Mouse (Mus musculus) embryonic facial prominence, embryonic 14.5 days (tissue): ENCODE data around the gene Map2k7. TPM values are rescaled to one million over a fixed set of nuclear protein-coding genes. Genes with fewer than 3 reads are reported as not detected.
A peak's percentile ranks its signal among the peaks of the same experiment; 100 is the strongest.

Source experiments
- ATAC-seq: fragments of 200-750 bp; cut with Nextera tagmentation; 2 replicates; pipeline ENCODE4 v1.8.0; 2017; ENCODE audit warnings: low read depth, moderate number of reproducible peaks, moderate TSS enrichment
- DNase-seq: peaks from one replicate; pipeline ENCODE4 v3.0.0-alpha.2; 2015; ENCODE audit warnings: low spot score
- H3K27ac ChIP-seq: fragments of 300-500 bp; sonication (generic); replicated peaks from 2 replicates; pipeline ENCODE4 v1.5.1; 2014; ENCODE audit warnings: low read depth, mild to moderate bottlenecking, low read length, moderate library complexity
- H3K27me3 ChIP-seq: fragments of 300-500 bp; sonication (generic); replicated peaks from 2 replicates; pipeline ENCODE4 v1.6.1; 2014; ENCODE audit warnings: low read length; ENCODE audit not compliant: control insufficient read depth, insufficient read depth
- H3K36me3 ChIP-seq: fragments of 300-500 bp; sonication (generic); 2 replicates; pipeline ENCODE4 v1.6.1; 2014; ENCODE audit warnings: low read length, mixed read lengths; ENCODE audit not compliant: control insufficient read depth, insufficient read depth
- H3K4me1 ChIP-seq: fragments of 300-500 bp; sonication (generic); 2 replicates; pipeline ENCODE4 v1.6.1; 2014; ENCODE audit warnings: antibody characterized with exemption, low read length; ENCODE audit not compliant: control insufficient read depth, insufficient read depth
- H3K4me2 ChIP-seq: fragments of 300-500 bp; sonication (generic); 2 replicates; pipeline ENCODE4 v1.6.1; 2014; ENCODE audit warnings: low read depth, mild to moderate bottlenecking, low read length, moderate library complexity, mixed read lengths
- H3K4me3 ChIP-seq: fragments of 300-500 bp; sonication (generic); 2 replicates; pipeline ENCODE4 v1.5.1; 2014; ENCODE audit warnings: low read depth, mild to moderate bottlenecking, low read length
- H3K9ac ChIP-seq: fragments of 300-500 bp; sonication (generic); 2 replicates; pipeline ENCODE4 v1.6.1; 2014; ENCODE audit warnings: low read depth, mild to moderate bottlenecking, low read length, moderate library complexity, mixed read lengths
- H3K9me3 ChIP-seq: fragments of 300-500 bp; sonication (generic); 2 replicates; pipeline ENCODE4 v1.6.1; 2016; ENCODE audit warnings: low read length; ENCODE audit not compliant: control insufficient read depth
- WGBS: fragments of 180-500 bp; shearing (Covaris S2); extraction: QIAGEN DNeasy Blood & Tissue Kit; methylation state at CpG from one replicate; pipeline ENCODE4 v1.1.7; 2014; 5-methylcytosine and 5-hydroxymethylcytosine counted together
- polyA plus RNA-seq: library from polyadenylated mRNA; unstranded; fragments of >200 nt; fragmentation: Nextera tagmentation; extraction: Ambion mirVana; gene quantifications from 2 replicates; pipeline ENCODE4 v1.2.1, GENCODE M21; 2014

The Map2k7 gene
- polyA plus RNA-seq, 1 experiment from 2014 or later, result 18.1 TPM

DNA sequence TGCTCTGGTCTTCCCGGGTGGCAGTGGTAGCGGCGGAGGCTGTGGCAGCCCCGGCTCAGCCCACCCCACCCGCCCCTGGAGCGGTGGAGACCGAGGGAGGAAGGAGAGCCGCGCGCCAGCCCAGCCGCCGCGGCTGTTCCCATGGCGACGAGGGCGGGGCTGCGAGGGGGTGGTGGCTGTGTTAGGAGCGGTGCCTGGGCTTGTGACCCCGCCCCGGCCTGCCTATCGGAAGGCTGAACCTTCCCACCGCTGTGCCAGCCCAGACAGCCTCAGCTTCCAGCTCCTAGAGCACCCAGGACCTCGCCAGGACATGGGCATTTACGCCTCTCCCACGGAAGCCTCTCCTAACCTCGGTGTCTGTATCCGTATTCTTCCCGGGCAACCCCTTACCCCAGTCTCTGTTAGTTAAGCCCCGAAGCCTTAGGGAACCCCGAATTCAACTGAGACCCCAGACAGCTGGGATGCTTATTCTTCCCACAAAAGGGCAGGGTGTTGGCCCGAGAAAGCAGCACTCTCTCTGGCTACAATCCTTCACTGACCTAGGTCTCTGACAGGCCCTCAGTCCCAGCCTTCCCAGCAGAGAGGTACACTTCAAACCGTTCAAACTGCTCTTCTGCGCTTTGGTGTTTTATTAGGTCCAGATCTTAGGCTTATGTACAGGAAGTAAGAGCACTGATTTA lies 20.7 kb downstream of the Map2k7 start, which contains the start of gene Ctxn1:
TSS of gene Ctxn1 (minus strand) at position 150 of the 680 bp plus-strand sequence.
- Histone ChIP-seq H3K36me3 (peaks cover 77% of the 10 kb centered on the region), H3K4me2 (peak within 1 kb of the TSS; percentile 75), H3K27ac (peak within 1 kb of the TSS; percentile 86), H3K27me3 (no peaks in the 10 kb centered on the region), H3K4me3 (peak within 1 kb of the TSS; percentile 78), H3K9me3 (no peaks in the 10 kb centered on the region), H3K9ac (peak within 1 kb of the TSS; percentile 82), H3K4me1 (peaks cover 7% of the 10 kb centered on the region; the same call in 1 of the 2 replicates)
- ATAC-seq (peak; percentile 94), DNase-seq (peak; percentile 96)
- 10% methylated on average over 15 of the region's 33 CpGs for WGBS

DNA sequence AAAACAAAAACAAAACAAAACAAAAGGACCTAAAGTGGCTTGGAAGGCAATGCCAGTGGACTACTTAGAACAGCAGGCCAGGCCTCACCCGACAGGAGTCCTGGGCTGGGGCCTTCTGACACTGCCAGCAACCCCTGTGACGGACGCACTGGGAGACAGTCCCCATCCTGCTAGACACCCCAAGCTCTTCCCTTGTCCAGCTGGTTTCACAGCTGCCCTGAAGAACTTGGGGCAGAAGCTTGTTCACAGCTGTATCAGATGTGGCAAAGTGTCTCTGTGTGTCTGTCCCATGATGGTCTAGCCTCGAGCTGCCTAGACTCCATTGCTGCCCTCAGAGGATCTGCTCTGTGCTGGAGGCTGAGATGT lies 21.2 kb downstream of the Map2k7 start:
- Histone ChIP-seq H3K27ac (peak overlapping the region; percentile 65; the same call in 1 of the 2 replicates), H3K4me2 (peak overlapping the region; percentile 75; the same call in 1 of the 2 replicates), H3K9ac (peak overlapping the region; percentile 82; the same call in 1 of the 2 replicates)

DNA sequence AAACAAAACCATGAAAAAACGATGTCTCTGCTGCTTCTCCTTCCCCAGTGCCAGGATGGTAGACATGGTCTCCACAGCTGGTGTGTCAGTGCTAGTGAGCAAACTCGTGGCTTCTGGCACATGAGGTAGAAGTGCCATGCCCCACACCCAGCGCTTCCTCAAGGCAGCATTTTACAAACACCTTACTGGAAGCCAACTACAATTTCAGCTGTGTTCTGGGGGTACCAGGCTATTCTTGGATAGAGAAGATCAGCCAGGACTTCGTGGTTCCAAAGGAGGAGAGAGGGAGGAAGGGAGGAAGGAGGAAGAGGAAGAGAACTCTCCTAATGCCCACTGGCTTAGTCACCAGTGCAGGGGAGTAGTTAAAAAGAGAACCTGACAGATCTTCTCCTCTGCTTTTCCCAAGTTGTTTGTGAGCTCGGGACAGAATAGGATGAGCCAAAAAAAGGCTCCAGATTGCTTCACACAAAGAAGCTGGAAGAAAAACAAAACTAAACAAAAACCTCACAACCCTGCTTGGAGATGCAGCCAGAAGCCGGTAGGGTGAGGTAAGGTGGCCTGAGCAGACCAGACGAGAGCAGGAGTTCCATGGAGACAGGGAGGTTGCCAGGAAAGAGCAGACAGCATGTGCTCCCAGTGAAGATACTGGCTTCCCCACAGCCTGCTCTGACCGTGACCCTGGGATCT lies 24.7 kb downstream of the Map2k7 start:
- H3K4me2 ChIP-seq, result no peak overlapping the region
- H3K36me3 ChIP-seq, result peaks cover 84% of the 10 kb centered on the region
- ATAC-seq, result no peak
- H3K4me3 ChIP-seq, result no peak overlapping the region
- no peak for DNase-seq
- no peaks in the 10 kb centered on the region for H3K9me3 ChIP-seq
- H3K27me3 ChIP-seq, result no peaks in the 10 kb centered on the region
- no peak overlapping the region for H3K27ac ChIP-seq
- 0 out of 2 replicates have a peak, but pooled peaks cover 4% of the 10 kb centered on the region for H3K4me1 ChIP-seq
- no peak overlapping the region for H3K9ac ChIP-seq
- WGBS, result 86% methylated on average over 8 of the region's 8 CpGs

More for the DNA sequence above, 21.2 kb downstream of the Map2k7 start:
- Histone ChIP-seq H3K27me3 (no peaks in the 10 kb centered on the region), H3K9me3 (no peaks in the 10 kb centered on the region), H3K36me3 (peaks cover 75% of the 10 kb centered on the region), H3K4me3 (no peak overlapping the region), H3K4me1 (peaks cover 7% of the 10 kb centered on the region; the same call in 1 of the 2 replicates)
- no peak for DNase-seq
- no peak for ATAC-seq
- WGBS, result 77% methylated on average over 4 of the region's 4 CpGs

DNA sequence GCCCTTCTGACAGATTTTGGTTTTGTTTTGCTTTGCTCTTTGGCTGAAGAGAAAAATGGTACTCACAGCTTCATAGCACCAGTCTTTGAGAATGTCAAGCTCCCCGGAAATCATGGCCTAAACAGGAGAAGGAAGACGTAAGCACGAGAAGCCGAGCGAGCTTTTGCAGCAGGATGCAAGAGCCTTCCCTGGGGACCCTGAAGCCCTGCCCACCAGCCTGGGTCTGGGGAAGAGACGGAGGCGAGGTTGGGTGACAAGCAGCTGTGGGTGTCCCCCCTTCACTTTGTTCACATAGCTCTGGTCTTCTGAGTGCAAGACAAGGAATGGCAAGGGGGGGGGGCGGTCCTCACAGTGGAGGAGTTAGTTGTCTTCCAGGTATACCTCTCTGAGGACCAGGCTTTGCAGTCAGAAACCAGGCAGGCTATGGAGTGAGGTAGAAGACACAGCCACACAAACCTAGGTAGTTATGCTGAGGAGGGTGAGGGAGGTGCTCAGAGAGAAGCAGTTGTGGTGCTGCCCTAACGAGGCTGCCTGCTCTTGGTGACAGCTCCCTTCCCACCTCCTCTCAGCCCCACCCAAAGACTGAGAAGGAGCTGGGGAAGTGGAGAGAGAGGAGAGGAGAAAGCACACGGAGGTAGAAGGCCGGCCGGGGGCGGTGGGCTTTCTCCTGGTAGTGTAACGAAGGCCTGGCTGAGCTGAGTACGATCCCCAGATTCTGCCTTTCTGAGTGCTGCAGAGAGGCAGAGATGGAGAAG lies 26.8 kb downstream of the Map2k7 start:
- no peaks in the 10 kb centered on the region for H3K9me3 ChIP-seq
- H3K27ac ChIP-seq, result no peak overlapping the region
- H3K4me1 ChIP-seq, result no peaks in the 10 kb centered on the region
- DNase-seq (no peak), ATAC-seq (no peak)
- no peak overlapping the region for H3K9ac ChIP-seq
- H3K4me2 ChIP-seq, result no peak overlapping the region
- 94% methylated on average over 14 of the region's 15 CpGs for WGBS
- peaks cover 97% of the 10 kb centered on the region for H3K36me3 ChIP-seq
- no peaks in the 10 kb centered on the region for H3K27me3 ChIP-seq
- no peak overlapping the region for H3K4me3 ChIP-seq

DNA sequence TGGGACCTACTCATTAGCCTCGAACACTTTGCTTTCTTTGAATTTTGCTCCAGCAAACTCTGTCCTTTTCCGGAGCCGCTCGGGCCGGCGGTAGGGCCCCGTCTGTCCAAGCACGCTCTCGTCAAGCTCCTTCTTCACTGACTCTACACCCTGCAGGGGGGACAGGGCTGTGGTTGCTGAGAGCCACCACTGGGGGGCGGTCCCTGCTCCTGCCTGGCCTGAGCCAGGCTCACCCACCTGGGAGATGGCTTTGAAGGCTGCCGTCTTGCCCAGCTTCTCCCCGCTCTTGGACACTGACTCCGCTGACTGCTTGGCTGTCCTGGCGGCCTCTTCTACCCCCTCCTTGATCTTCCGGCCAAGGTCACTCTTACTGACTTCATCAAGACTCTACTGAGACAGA lies 29.1 kb downstream of the Map2k7 start:
- Histone ChIP-seq H3K27ac (no peak overlapping the region), H3K4me1 (no peaks in the 10 kb centered on the region), H3K9ac (no peak overlapping the region), H3K9me3 (no peaks in the 10 kb centered on the region), H3K27me3 (no peaks in the 10 kb centered on the region), H3K36me3 (peaks cover 90% of the 10 kb centered on the region), H3K4me2 (no peak overlapping the region), H3K4me3 (no peak overlapping the region)
- DNase-seq, result no peak
- 78% methylated on average over 15 of the region's 15 CpGs for WGBS
- ATAC-seq, result peak; percentile 58; the same call in 1 of the 2 replicates

DNA sequence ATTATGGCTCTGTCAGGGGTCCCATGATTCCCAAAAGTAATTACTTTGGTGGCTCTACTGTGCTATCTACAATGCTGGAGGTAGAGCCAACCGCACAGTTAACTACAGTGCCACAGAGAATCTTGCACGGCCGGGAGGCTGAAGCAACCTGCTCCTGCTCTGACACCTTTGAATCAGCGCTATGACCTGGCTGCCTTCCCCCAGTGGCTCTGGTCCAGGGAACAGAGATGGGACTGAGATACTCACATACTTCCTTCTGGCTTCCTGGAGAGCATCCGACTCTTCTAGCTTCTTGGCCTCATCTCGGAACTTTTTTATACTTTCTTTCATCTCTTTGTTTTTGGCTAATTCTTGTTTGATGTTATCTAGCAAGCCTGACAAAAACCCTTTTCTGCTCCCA lies 31.1 kb downstream of the Map2k7 start:
- no peak for DNase-seq
- Histone ChIP-seq H3K27ac (no peak overlapping the region), H3K4me3 (no peak overlapping the region), H3K9ac (no peak overlapping the region), H3K4me2 (no peak overlapping the region), H3K36me3 (peaks cover 83% of the 10 kb centered on the region), H3K4me1 (no peaks in the 10 kb centered on the region; the same call in 1 of the 2 replicates), H3K9me3 (no peaks in the 10 kb centered on the region), H3K27me3 (no peaks in the 10 kb centered on the region)
- 90% methylated on average over 6 of the region's 6 CpGs for WGBS
- no peak for ATAC-seq

DNA sequence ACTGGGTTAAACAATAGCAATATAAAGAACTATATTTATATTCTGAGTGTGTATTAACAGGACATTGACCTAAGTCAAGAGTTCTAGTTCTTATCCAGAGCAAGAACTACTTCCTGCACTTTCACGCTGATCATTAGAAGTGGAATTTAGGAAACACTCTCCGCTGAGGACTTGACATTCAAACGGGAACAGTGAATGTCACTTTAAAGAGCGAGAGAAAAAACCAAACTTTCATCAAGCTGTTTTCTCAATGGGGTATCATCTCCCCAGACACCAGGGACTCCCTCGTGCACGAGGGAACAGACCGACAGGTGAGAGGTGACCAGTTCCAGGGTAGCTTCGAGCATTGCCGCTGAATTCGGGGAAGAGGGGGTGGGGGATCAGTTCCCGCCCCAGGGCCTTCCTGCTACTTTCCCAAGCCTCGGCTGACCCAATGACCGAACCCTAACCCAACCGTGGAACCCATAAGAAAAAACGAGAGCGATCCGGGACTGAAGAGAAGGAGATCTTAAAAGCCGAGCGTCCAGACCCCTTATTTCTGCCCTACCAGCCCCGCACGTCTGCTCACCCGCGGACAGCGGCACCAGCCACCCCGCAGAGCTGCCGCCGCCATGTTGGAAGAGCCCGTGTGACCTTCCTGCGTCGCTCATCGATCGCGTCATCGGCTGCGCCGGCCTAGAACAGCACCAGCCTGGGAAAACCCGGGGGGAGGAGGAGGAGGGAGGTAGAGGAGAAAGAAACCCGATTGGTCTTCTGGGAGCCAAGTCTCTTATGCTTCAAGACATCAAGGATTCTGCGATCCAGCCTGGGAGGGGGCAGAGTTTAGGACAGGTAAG lies 37.0 kb downstream of the Map2k7 start, which contains the start of gene Timm44:
TSS of gene Timm44 (minus strand) at position 639 of the 836 bp plus-strand sequence.
- peak within 1 kb of the TSS; percentile 85 for H3K9ac ChIP-seq
- DNase-seq, result peak; percentile 98
- H3K4me3 ChIP-seq, result peak within 1 kb of the TSS; percentile 79
- ATAC-seq, result peak; percentile 98
- H3K36me3 ChIP-seq, result peaks cover 27% of the 10 kb centered on the region
- H3K27me3 ChIP-seq, result no peaks in the 10 kb centered on the region
- peak within 1 kb of the TSS; percentile 76 for H3K4me2 ChIP-seq
- H3K27ac ChIP-seq, result peak within 1 kb of the TSS; percentile 85
- H3K9me3 ChIP-seq, result no peaks in the 10 kb centered on the region
- WGBS, result 2% methylated on average over 39 of the region's 39 CpGs
- H3K4me1 ChIP-seq, result peaks cover 5% of the 10 kb centered on the region; the same call in 1 of the 2 replicates

DNA sequence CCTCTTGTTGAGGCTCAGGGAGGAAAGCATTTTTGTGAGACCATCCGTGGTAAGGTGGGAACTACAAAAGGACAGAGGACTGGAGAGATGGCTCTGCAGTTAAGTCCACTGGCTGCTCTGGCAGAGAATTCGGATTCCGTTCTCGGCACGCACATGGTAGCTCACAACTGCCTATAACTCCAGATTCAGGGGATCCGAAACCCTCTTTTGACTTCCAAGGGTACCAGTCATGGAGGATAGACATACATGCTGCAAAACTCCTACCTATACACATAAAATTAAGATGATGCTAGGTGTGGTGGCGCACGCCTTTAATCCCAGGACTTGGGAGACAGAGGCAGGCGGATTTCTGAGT lies 37.5 kb downstream of the Map2k7 start:
- Histone ChIP-seq H3K9ac (peak overlapping the region; percentile 85), H3K27ac (peak overlapping the region; percentile 85), H3K4me3 (peak overlapping the region; percentile 79), H3K36me3 (peaks cover 22% of the 10 kb centered on the region), H3K4me1 (peaks cover 5% of the 10 kb centered on the region; the same call in 1 of the 2 replicates), H3K4me2 (peak overlapping the region; percentile 76), H3K9me3 (no peaks in the 10 kb centered on the region), H3K27me3 (no peaks in the 10 kb centered on the region)
- 27% methylated on average over 9 of the region's 9 CpGs for WGBS
- no peak for DNase-seq
- ATAC-seq, result no peak; the same call in 1 of the 2 replicates
